Mouse (Mus musculus) midbrain, embryonic 16.5 days (tissue): ENCODE results near the gene Trim46. TPM values are rescaled to one million over a fixed set of nuclear protein-coding genes. Genes with fewer than 3 reads are reported as not detected.

Experiments used
- ATAC-seq: fragments of 200-750 bp; cut with Nextera tagmentation; 2 replicates; pipeline ENCODE4 v1.8.0; 2017; ENCODE audit warnings: moderate TSS enrichment
- H3K27ac ChIP-seq: fragments of 300-500 bp; sonication (generic); 2 replicates; pipeline ENCODE4 v1.5.1; 2014; ENCODE audit warnings: mild to moderate bottlenecking, low read length, mixed read lengths
- H3K27me3 ChIP-seq: fragments of 300-500 bp; sonication (generic); 2 replicates; pipeline ENCODE4 v1.6.1; 2014; ENCODE audit warnings: low read depth, low read length, mixed read lengths; ENCODE audit not compliant: control insufficient read depth, insufficient read depth
- H3K36me3 ChIP-seq: fragments of 300-500 bp; sonication (generic); 2 replicates; pipeline ENCODE4 v1.6.1; 2014; ENCODE audit warnings: mild to moderate bottlenecking, low read length, moderate library complexity, mixed read lengths; ENCODE audit not compliant: control insufficient read depth, insufficient read depth
- H3K4me1 ChIP-seq: fragments of 300-500 bp; sonication (generic); 2 replicates; pipeline ENCODE4 v1.6.1; 2014; ENCODE audit warnings: mild to moderate bottlenecking, low read length, mixed read lengths; ENCODE audit not compliant: control insufficient read depth, insufficient read depth
- H3K4me2 ChIP-seq: fragments of 300-500 bp; sonication (generic); 2 replicates; pipeline ENCODE4 v1.6.1; 2014; ENCODE audit warnings: mild to moderate bottlenecking, low read length, mixed read lengths
- H3K4me3 ChIP-seq: fragments of 300-500 bp; sonication (generic); 2 replicates; pipeline ENCODE4 v1.5.1; 2014; ENCODE audit warnings: low read depth, mild to moderate bottlenecking, low read length, moderate library complexity, mixed read lengths
- H3K9ac ChIP-seq: fragments of 300-500 bp; sonication (generic); 2 replicates; pipeline ENCODE4 v1.6.1; 2014; ENCODE audit warnings: low read depth, low read length, mixed read lengths
- H3K9me3 ChIP-seq: fragments of 300-500 bp; sonication (generic); replicated peaks from 2 replicates; pipeline ENCODE4 v1.6.1; 2014; ENCODE audit warnings: mild to moderate bottlenecking, low read length, mixed read lengths; ENCODE audit not compliant: control insufficient read depth, poor library complexity, severe bottlenecking
- WGBS: fragments of 180-500 bp; shearing (Covaris S2); extraction: QIAGEN DNeasy Blood & Tissue Kit; methylation state at CpG from one replicate; pipeline ENCODE4 v1.1.7; 2014; 5-methylcytosine and 5-hydroxymethylcytosine counted together
- polyA plus RNA-seq: library from polyadenylated mRNA; unstranded; fragments of >200 nt; fragmentation: Nextera tagmentation; extraction: Ambion mirVana; gene quantifications from 2 replicates; pipeline ENCODE4 v1.2.1, GENCODE M21; 2015

The Trim46 gene
- polyA plus RNA-seq, 1 experiment from 2014 or later: 91.2 TPM

DNA sequence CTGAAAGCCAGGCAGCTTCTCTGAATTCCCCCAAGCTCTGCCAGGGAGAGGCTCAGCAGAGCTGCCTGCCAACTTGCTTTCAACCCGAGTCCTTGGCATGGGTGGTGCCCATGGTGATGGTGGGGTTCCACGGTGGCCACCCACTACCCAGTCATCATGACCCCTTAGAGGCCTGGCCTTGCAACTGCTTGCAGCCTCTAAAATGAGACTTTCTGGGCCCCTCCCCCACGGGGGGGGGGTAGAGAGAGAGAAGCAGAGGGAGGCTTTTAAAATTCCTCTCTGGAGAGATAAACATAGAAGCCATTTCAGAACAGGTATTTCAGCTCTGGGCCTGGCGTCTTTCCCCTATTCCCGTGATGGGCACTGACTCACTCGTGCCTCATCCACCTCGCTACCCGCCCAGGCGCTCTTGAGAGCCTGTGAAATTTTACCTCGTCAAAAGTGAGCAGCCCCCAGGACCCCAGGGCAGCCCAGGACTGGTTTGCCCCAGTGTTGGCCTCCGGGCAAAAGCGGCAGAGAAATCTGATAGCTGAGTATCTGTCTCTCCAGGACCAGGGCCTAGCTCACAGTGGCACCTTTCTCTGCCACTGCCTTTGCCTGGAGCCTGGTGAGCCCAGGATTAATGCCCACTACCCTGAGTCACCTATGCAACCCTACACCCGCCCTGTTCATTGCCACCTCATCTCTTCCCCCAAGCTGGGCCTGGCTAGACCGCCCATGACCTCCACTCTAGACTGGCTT, 31.3 kb upstream of the Trim46 start:
- 0 out of 2 replicates have a peak, but pooled peaks cover 4% of the 10 kb centered on the region for H3K27me3 ChIP-seq
- H3K27ac ChIP-seq: no peak overlapping the region
- 61% methylated on average over 14 of the region's 14 CpGs for WGBS

DNA sequence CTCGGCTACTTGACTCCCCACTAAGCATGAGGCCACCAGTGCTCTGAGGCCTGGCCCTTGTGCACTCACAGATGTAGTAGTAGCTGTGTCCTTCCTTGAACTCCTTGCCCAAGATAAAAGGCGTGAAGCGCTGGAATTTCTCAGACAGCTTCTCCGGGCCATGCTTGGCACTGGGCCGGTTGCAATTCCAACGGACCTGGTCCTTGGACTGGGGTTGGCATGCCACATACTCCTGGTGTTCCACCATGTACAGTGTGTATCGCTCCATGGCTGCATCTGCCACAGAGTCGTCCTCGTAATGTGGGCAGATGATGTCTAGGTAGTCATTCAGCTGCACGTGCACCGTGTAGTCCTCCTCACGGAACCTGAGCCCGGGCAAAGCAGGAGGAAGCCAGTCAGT, 30.0 kb upstream of the Trim46 start:
- WGBS: 93% methylated on average over 13 of the region's 13 CpGs
- ATAC-seq: no peak

More for the DNA sequence above, 31.3 kb upstream of the Trim46 start:
- peaks cover 21% of the 10 kb centered on the region for H3K4me1 ChIP-seq
- H3K36me3 ChIP-seq: no peaks in the 10 kb centered on the region
- no peak overlapping the region for H3K4me2 ChIP-seq
- no peak overlapping the region for H3K9ac ChIP-seq
- no peaks in the 10 kb centered on the region for H3K9me3 ChIP-seq
- H3K4me3 ChIP-seq: no peak overlapping the region
- no peak for ATAC-seq

DNA sequence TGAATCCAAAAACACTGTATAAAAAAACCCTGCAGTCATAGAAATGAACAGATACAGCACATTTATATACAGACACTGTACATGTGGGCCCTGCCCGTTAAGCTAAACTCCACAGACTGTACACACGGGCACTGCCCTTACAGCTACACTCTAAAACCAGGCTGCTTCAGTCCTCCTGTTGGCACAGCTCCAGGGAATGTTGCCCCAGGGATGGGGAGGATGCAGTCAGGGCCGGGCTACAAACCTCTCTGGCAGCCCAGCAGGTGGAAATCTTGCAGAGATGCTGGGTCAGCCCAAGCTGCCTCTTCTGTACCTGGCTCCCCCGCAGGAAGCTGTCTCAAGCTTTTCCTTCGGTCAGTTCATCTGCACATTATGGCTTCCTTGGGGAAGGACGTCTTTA, 25.7 kb upstream of the Trim46 start:
- ATAC-seq: no peak
- WGBS: 61% methylated on average over 6 of the region's 6 CpGs
- H3K9ac ChIP-seq: no peak overlapping the region

More for the DNA sequence above, 30.0 kb upstream of the Trim46 start:
- H3K9ac ChIP-seq: no peak overlapping the region
- H3K4me3 ChIP-seq: no peak overlapping the region
- H3K4me2 ChIP-seq: no peak overlapping the region
- no peaks in the 10 kb centered on the region for H3K9me3 ChIP-seq
- no peaks in the 10 kb centered on the region for H3K27me3 ChIP-seq
- no peaks in the 10 kb centered on the region for H3K36me3 ChIP-seq
- no peak overlapping the region for H3K27ac ChIP-seq
- H3K4me1 ChIP-seq: peaks cover 17% of the 10 kb centered on the region

DNA sequence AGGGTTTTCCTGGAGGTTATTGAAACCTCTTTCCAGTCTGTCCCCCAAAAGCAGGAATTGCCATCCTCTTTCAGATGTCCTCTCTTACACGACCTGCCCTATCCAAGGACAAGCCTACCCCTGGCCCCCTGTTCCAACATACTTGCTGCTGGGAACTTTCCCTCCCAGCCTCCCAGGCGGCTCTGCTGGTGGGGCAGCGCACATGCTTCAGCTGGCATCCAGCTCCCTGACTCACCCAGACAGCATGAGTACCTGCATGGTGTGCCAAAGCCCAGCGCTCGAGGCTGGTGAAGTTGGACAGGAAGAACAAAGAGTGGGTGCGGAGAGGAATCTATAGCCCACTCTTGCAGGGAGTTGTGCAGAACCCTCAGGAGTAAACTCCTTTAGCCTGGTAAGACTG, 24.8 kb upstream of the Trim46 start:
- no peaks in the 10 kb centered on the region for H3K36me3 ChIP-seq
- peak overlapping the region; percentile 83 for H3K9ac ChIP-seq
- H3K27ac ChIP-seq: peak overlapping the region; percentile 81
- no peaks in the 10 kb centered on the region for H3K9me3 ChIP-seq
- H3K4me1 ChIP-seq: peaks cover 34% of the 10 kb centered on the region
- H3K27me3 ChIP-seq: no peaks in the 10 kb centered on the region
- no peak for ATAC-seq
- WGBS: 66% methylated on average over 6 of the region's 6 CpGs
- H3K4me2 ChIP-seq: peak overlapping the region; percentile 89
- H3K4me3 ChIP-seq: peak overlapping the region; percentile 58

More for the DNA sequence above, 25.7 kb upstream of the Trim46 start:
- H3K4me1 ChIP-seq: peaks cover 30% of the 10 kb centered on the region
- no peak overlapping the region for H3K4me3 ChIP-seq
- H3K36me3 ChIP-seq: no peaks in the 10 kb centered on the region
- no peak overlapping the region for H3K27ac ChIP-seq
- no peaks in the 10 kb centered on the region for H3K9me3 ChIP-seq
- H3K27me3 ChIP-seq: no peaks in the 10 kb centered on the region
- H3K4me2 ChIP-seq: no peak overlapping the region

DNA sequence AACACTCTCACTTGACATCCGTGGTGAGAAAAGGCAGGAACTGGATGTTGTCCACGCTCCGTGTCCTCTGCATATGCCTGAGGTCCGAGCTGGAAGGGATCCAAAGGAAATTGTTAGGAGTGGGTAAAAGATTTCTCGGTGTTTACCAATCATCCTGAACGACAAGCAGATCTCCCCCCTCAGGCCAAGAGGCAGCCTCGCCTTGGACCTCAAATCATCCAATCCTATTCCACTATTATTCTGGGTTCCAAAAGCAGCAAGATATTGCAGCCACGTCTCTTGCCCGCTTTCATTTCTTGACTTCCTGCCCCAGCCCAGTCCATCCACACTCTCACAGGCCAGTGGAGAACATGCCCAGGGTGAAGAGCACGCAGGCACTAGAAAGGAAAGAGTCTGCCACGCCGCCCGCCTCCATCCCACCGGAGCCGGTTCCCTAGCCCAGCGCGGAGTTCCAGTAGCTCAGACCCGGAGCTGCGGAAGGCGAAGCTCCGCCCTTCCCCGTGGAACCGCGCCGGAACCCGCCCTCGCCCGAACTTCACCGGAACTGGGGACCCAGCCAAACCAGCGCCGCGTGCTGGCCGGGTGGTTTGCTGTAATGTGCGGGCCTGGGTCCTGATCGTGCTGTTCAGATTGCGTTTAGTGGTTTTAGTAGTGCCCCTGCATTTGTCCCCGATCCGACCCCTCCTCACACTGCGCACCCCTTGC, 24.1 kb upstream of the Trim46 start, which contains the start of gene Slc50a1:
Gene Slc50a1, minus strand, starts transcription at position 520 of the 705 bp plus-strand sequence.
- H3K9me3 ChIP-seq: no peaks in the 10 kb centered on the region
- H3K36me3 ChIP-seq: no peaks in the 10 kb centered on the region
- peak within 1 kb of the TSS; percentile 81 for H3K27ac ChIP-seq
- no peaks in the 10 kb centered on the region for H3K27me3 ChIP-seq
- peak within 1 kb of the TSS; percentile 83 for H3K9ac ChIP-seq
- H3K4me2 ChIP-seq: peak within 1 kb of the TSS; percentile 89
- WGBS: 3% methylated on average over 39 of the region's 39 CpGs
- H3K4me3 ChIP-seq: peak within 1 kb of the TSS; percentile 58
- ATAC-seq: peak; percentile 38
- peaks cover 35% of the 10 kb centered on the region for H3K4me1 ChIP-seq

DNA sequence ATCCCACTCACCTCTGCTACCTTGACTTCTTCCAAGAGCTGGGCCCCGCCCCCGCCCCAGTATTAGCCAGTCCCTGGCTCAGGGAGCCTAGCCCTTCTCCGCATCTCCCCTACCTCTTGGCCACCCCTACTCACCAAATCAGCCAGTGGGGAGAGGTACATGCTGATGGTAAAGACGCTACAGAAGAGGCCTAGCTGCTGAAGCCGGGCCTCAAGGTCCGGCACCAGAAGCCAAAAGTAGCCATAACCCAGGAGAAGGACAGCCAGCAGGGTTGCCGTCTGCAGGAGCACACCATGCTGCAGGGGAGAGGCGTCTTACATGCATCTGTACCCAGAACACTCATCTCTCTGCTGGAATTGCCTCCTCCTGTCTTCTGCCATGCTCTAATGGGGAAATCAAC, 22.8 kb upstream of the Trim46 start:
- Histone ChIP-seq H3K4me2 (peak overlapping the region; percentile 89; the same call in 1 of the 2 replicates), H3K9me3 (no peaks in the 10 kb centered on the region), H3K4me1 (peaks cover 35% of the 10 kb centered on the region), H3K4me3 (no peak overlapping the region), H3K9ac (peak overlapping the region; percentile 11; the same call in 1 of the 2 replicates), H3K36me3 (no peaks in the 10 kb centered on the region), H3K27ac (no peak overlapping the region), H3K27me3 (no peaks in the 10 kb centered on the region)
- WGBS: 51% methylated on average over 8 of the region's 8 CpGs
- ATAC-seq: no peak

DNA sequence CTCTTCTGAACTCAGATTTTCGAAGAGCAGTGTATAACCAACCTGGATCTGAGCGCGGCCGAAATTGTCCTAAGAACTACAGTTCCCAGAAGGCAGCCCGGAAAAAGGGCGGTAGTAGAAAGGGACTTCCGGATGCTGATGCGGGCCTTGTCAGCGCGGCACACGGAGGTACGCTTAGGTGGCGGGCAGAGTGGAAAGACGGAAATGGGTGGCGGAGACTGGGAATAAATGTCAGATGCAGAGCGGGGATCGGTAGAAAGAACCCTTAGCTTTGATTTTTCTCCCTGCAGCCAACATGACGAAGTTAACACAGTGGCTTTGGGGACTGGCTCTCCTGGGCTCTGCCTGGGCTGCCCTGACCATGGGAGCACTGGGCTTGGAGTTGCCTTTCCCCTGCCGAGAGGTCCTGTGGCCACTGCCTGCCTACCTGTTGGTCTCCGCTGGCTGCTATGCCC, 20.4 kb upstream of the Trim46 start:
- Histone ChIP-seq H3K9me3 (no peaks in the 10 kb centered on the region), H3K4me2 (peak overlapping the region; percentile 97), H3K27me3 (no peaks in the 10 kb centered on the region), H3K4me1 (peaks cover 35% of the 10 kb centered on the region), H3K27ac (peak overlapping the region; percentile 86), H3K4me3 (peak overlapping the region; percentile 83), H3K9ac (peak overlapping the region; percentile 92), H3K36me3 (no peaks in the 10 kb centered on the region)
- under 1% methylated on average over 20 of the region's 20 CpGs for WGBS
- ATAC-seq: peak; percentile 87

DNA sequence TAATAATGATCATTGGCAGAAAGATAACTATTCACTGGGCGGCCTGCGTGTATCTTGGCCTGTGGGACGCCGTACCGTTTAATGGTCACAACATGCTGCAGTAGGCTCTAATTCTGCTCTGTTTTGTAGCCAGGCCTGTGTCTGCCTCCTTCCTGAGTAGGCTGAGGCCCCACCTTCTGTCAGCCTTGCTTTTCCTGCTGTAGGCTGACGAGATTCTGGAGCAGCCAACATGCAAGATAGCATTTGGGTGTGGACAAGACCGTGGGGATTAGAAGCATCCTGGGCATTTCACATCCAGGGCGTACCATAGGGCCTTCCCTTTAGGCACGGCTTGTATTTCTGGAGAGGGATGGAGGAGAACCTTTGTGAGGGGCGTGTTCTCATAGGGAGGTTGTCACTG, 16.3 kb upstream of the Trim46 start:
- H3K27ac ChIP-seq: no peak overlapping the region
- no peak overlapping the region for H3K9ac ChIP-seq
- H3K4me3 ChIP-seq: no peak overlapping the region
- no peak for ATAC-seq
- no peak overlapping the region for H3K4me2 ChIP-seq
- H3K36me3 ChIP-seq: no peaks in the 10 kb centered on the region
- WGBS: 76% methylated on average over 10 of the region's 10 CpGs
- no peaks in the 10 kb centered on the region for H3K9me3 ChIP-seq
- H3K27me3 ChIP-seq: no peaks in the 10 kb centered on the region
- peaks cover 11% of the 10 kb centered on the region for H3K4me1 ChIP-seq

DNA sequence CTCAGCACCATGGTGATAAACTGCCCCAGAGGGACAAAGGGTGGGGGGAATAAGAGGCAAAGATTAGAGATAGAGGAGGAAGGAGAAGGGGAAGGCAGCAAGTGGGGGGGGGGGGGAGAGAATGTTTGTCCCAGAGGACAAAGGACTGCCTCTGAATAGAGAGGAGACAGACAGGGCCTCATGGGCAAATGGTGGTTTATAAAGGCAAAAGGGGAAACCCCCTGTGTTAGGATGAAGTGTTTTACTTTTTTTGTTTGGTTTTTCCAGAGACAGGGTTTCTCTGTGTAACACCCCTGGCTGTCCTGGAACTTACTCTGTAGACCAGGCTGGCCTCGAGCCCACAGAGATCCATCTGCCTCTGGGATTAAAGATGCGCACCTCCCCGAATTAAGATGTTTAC, 14.1 kb upstream of the Trim46 start:
- no peaks in the 10 kb centered on the region for H3K9me3 ChIP-seq
- 59% methylated on average over 3 of the region's 3 CpGs for WGBS
- H3K4me3 ChIP-seq: no peak overlapping the region
- no peaks in the 10 kb centered on the region for H3K27me3 ChIP-seq
- no peak for ATAC-seq
- no peaks in the 10 kb centered on the region for H3K4me1 ChIP-seq
- H3K4me2 ChIP-seq: no peak overlapping the region
- no peak overlapping the region for H3K27ac ChIP-seq
- H3K36me3 ChIP-seq: no peaks in the 10 kb centered on the region
- H3K9ac ChIP-seq: no peak overlapping the region
